Mouse (Mus musculus) left cerebral cortex, adult 11 months (tissue): ENCODE data around the gene Krtcap2.
A peak's percentile ranks its signal among the peaks of the same experiment; 100 is the strongest.

Source experiments
- DNase-seq: peaks from one replicate; pipeline ENCODE4 v3.0.0; 2022; ENCODE audit warnings: low spot score

Krtcap2 gene

GRCm38 (mm10) chr3:89225321-89225815 lies 20.4 kb upstream of the Krtcap2 start:
- no peak for DNase-seq

- no peak for DNase-seq
Measured at GRCm38 (mm10) chr3:89225918-89226317, 19.8 kb upstream of the Krtcap2 start.

GRCm38 (mm10) chr3:89226361-89226760 lies 19.4 kb upstream of the Krtcap2 start:
- DNase-seq, result no peak

GRCm38 (mm10) chr3:89226900-89227299 lies 18.9 kb upstream of the Krtcap2 start, which contains the start of gene Mtx1:
TSS of gene Mtx1 (minus strand) at chr3:89227088.
- DNase-seq, result no peak

GRCm38 (mm10) chr3:89227307-89228179 lies 18.2 kb upstream of the Krtcap2 start:
- DNase-seq, result peak; percentile 89

GRCm38 (mm10) chr3:89228180-89228549 lies 17.6 kb upstream of the Krtcap2 start:
- DNase-seq, result no peak

GRCm38 (mm10) chr3:89228836-89229235 lies 16.9 kb upstream of the Krtcap2 start, which contains the start of gene Muc1:
TSS of gene Muc1 (plus strand) at chr3:89229057.
- no peak for DNase-seq

- no peak for DNase-seq
Measured at GRCm38 (mm10) chr3:89229276-89229675, 16.5 kb upstream of the Krtcap2 start.

- DNase-seq, result no peak
Measured at GRCm38 (mm10) chr3:89230561-89230960, 15.2 kb upstream of the Krtcap2 start.

- no peak for DNase-seq
Measured at GRCm38 (mm10) chr3:89231345-89231744, 14.4 kb upstream of the Krtcap2 start.

GRCm38 (mm10) chr3:89231772-89232275 lies 13.9 kb upstream of the Krtcap2 start:
- no peak for DNase-seq

- DNase-seq, result no peak
Measured at GRCm38 (mm10) chr3:89232614-89233013, 13.2 kb upstream of the Krtcap2 start.

GRCm38 (mm10) chr3:89233562-89234110 lies 12.1 kb upstream of the Krtcap2 start:
- DNase-seq, result no peak

- no peak for DNase-seq
Measured at GRCm38 (mm10) chr3:89236516-89236915, 9.2 kb upstream of the Krtcap2 start.

- DNase-seq, result no peak
Measured at GRCm38 (mm10) chr3:89237682-89238081, 8.1 kb upstream of the Krtcap2 start.

- no peak for DNase-seq
Measured at GRCm38 (mm10) chr3:89238494-89238893, 7.3 kb upstream of the Krtcap2 start.

- no peak for DNase-seq
Measured at GRCm38 (mm10) chr3:89242331-89242895, 3.4 kb upstream of the Krtcap2 start.

GRCm38 (mm10) chr3:89243609-89244008 lies 2.2 kb upstream of the Krtcap2 start:
- DNase-seq, result no peak

- DNase-seq, result no peak
Measured at GRCm38 (mm10) chr3:89244158-89244981, 1.4 kb upstream of the Krtcap2 start.

- DNase-seq, result no peak
Measured at GRCm38 (mm10) chr3:89244982-89245687, 631 bp upstream of the Krtcap2 start.
